23 mouse cellular contexts compared by ENCODE assay signal in genomic region chr1:80192837-80193236, GRCm38 (mm10). TPM values are rescaled to one million over a fixed set of nuclear protein-coding genes. Genes with fewer than 3 reads are reported as not detected.
DNase-seq lines count a peak whose midpoint lies in the region; ATAC-seq lines count a peak whose summit lies in the region.
"Had no signal": no experiment of that assay in that cellular context is flagged by ENCODE, and none has a peak within 500 bp of the region (broad histone marks: within the 10 kb centered on the region; RNA-seq: fewer than 3 reads in every experiment).

No protein-coding gene starts in this region.

- no peak overlapping the region for H3K9ac ChIP-seq in heart, embryonic 11.5 days (ENCODE audit: low read depth, low read length)
- H3K9ac ChIP-seq in heart, embryonic 13.5 days = no peak overlapping the region
- H3K9ac ChIP-seq: embryonic facial prominence, embryonic 13.5 days; embryonic facial prominence, embryonic 15.5 days; forebrain, embryonic 12.5 days had no signal

- WGBS in heart, embryonic 11.5 days (ENCODE audit: insufficient replicate concordance) = 45% methylated on average over 8 of the region's 8 CpGs
- WGBS in heart, embryonic 13.5 days = 40% methylated on average over 8 of the region's 8 CpGs

- DNase-seq in heart, postnatal 10 days = no peak
- no peak for DNase-seq in heart, postnatal 4 days
- DNase-seq: adrenal gland, adult 2 months; adrenal gland, postnatal 10 days; adrenal gland, postnatal 25 days; cerebellum, adult 11 months; cerebellum, adult 18-20 months; cerebellum, adult 8-10 months; cerebellum, adult 9-11 months; cerebellum, postnatal 14 days; cerebellum, postnatal 36 days; embryo, embryonic 11 days had no signal

- no peaks in the 10 kb centered on the region for H3K9me3 ChIP-seq in heart, embryonic 11.5 days (replicated peaks; ENCODE audit: control insufficient read depth, low read length)
- no peaks in the 10 kb centered on the region for H3K9me3 ChIP-seq in heart, embryonic 13.5 days
- H3K9me3 ChIP-seq: embryonic facial prominence, embryonic 13.5 days; embryonic facial prominence, embryonic 15.5 days; forebrain, embryonic 10.5 days; forebrain, embryonic 12.5 days had no signal

- no peaks in the 10 kb centered on the region for H3K4me1 ChIP-seq in heart, embryonic 11.5 days (ENCODE audit: control insufficient read depth, insufficient read depth, low read length)
- peaks cover 9% of the 10 kb centered on the region for H3K4me1 ChIP-seq in heart, embryonic 13.5 days
- H3K4me1 ChIP-seq: embryonic facial prominence, embryonic 13.5 days; embryonic facial prominence, embryonic 15.5 days; forebrain, embryonic 10.5 days; forebrain, embryonic 12.5 days had no signal

- intact Hi-C loops in heart, postnatal 10 days (cut with DNase I) = no loop called here

- H3K27me3 ChIP-seq in heart, embryonic 11.5 days (ENCODE audit: control insufficient read depth, insufficient read depth, low read length) = 0 out of 2 replicates have a peak, but pooled peaks cover 2% of the 10 kb centered on the region
- peaks cover 3% of the 10 kb centered on the region; the same call in 1 of the 2 replicates for H3K27me3 ChIP-seq in heart, embryonic 13.5 days (replicated peaks)
- H3K27me3 ChIP-seq: embryonic facial prominence, embryonic 13.5 days; embryonic facial prominence, embryonic 15.5 days; forebrain, embryonic 12.5 days had no signal

- no peak overlapping the region for H3K27ac ChIP-seq in heart, embryonic 11.5 days (ENCODE audit: low read depth, low read length)
- H3K27ac ChIP-seq in heart, embryonic 13.5 days (replicated peaks) = no peak overlapping the region
- H3K27ac ChIP-seq: embryonic facial prominence, embryonic 13.5 days; embryonic facial prominence, embryonic 15.5 days; forebrain, embryonic 10.5 days; forebrain, embryonic 12.5 days had no signal

- no peaks in the 10 kb centered on the region for H3K36me3 ChIP-seq in heart, embryonic 11.5 days (ENCODE audit: control insufficient read depth, insufficient read depth, low read length)
- H3K36me3 ChIP-seq in heart, embryonic 13.5 days = no peaks in the 10 kb centered on the region
- H3K36me3 ChIP-seq: embryonic facial prominence, embryonic 13.5 days; embryonic facial prominence, embryonic 15.5 days; forebrain, embryonic 10.5 days; forebrain, embryonic 12.5 days had no signal

- ATAC-seq in heart, embryonic 11.5 days (replicated peaks; ENCODE audit: insufficient number of reproducible peaks, low FRiP score, low TSS enrichment) = no peak
- no peak for ATAC-seq in heart, embryonic 13.5 days (ENCODE audit: extremely low read depth, insufficient number of reproducible peaks, low FRiP score, low TSS enrichment)
- ATAC-seq: forebrain, embryonic 14.5 days; forebrain, embryonic 16.5 days had no signal

- H3K4me3 ChIP-seq in heart, embryonic 11.5 days (ENCODE audit: low read depth, low read length) = no peak overlapping the region
- no peak overlapping the region for H3K4me3 ChIP-seq in heart, embryonic 13.5 days
- H3K4me3 ChIP-seq: embryonic facial prominence, embryonic 13.5 days; embryonic facial prominence, embryonic 15.5 days; erythroblast, embryonic 14.5 days; forebrain, embryonic 10.5 days; forebrain, embryonic 12.5 days had no signal

- peak overlapping the region; percentile 22 for H3K4me2 ChIP-seq in heart, embryonic 11.5 days
- H3K4me2 ChIP-seq in heart, embryonic 13.5 days = peak overlapping the region; percentile 22
- H3K4me2 ChIP-seq: embryonic facial prominence, embryonic 13.5 days; embryonic facial prominence, embryonic 15.5 days; forebrain, embryonic 12.5 days had no signal

RNA-seq across cellular contexts. Expression of gene Fam124b, which starts 25.4 kb away (rescaled TPM):
- 0.26 and 0.27 TPM in 2 replicates for polyA plus RNA-seq in heart, embryonic 11.5 days (2014; fragmentation: Nextera tagmentation; extraction: Ambion mirVana)
- total RNA-seq in heart, postnatal 10 days (2021) = 1 to 10 TPM; 8.4 to 9.5 TPM
- polyA plus RNA-seq in heart, embryonic 13.5 days (2015; fragmentation: Nextera tagmentation; extraction: Ambion mirVana) = 0.53 and 0.78 TPM in 2 replicates
- total RNA-seq in heart, postnatal 4 days (2021) = 1 to 10 TPM; 5.8 to 6.6 TPM
- total RNA-seq: common myeloid progenitor, adult 5-6 weeks; MEL had no signal
- polyA plus RNA-seq: erythroblast, embryonic 14.5 days had no signal
